Mouse (Mus musculus): ENCODE measurements at regions not wholly inside any gene's neighbourhood (a gene's known extent, or its start where the extent isn't known, plus 50 kb on each side); places are given as distances from the start of the nearest gene placed in this dataset.

- peak in 1 of 2 experiments; percentile 77 for DNase-seq (ENCODE audit: extremely low spot score in 1 of 2, low spot score in 2 of 2)
- intact Hi-C loops (cut with DNase I): no loop called here
Measured at GRCm38 (mm10) chr17:66241868-66242622, 118.7 kb downstream of the Ddx11 start.

GRCm38 (mm10) chr17:66244183-66244582 is 120.9 kb downstream of the Ddx11 start:
- no peak for DNase-seq (ENCODE audit: extremely low spot score in 1 of 2, low spot score in 2 of 2)
- intact Hi-C loops (cut with DNase I): no loop called here

GRCm38 (mm10) chr17:66246031-66246534 is 122.8 kb downstream of the Ddx11 start:
- intact Hi-C loops (cut with DNase I): no loop called here

GRCm38 (mm10) chr17:66251495-66251894 is 128.2 kb downstream of the Ddx11 start:
- intact Hi-C loops (cut with DNase I): no loop called here
- no peak for DNase-seq (ENCODE audit: extremely low spot score in 1 of 2, low spot score in 2 of 2)

More at GRCm38 (mm10) chr17:66246031-66246534, 122.8 kb downstream of the Ddx11 start:
- DNase-seq (ENCODE audit: extremely low spot score in 1 of 2, low spot score in 2 of 2): no peak

- intact Hi-C loops (cut with DNase I): no loop called here
- no peak for DNase-seq (ENCODE audit: extremely low spot score in 1 of 2, low spot score in 2 of 2)
Measured at GRCm38 (mm10) chr17:66252926-66253325, 129.6 kb downstream of the Ddx11 start.

- intact Hi-C loops (cut with DNase I): loop anchor here (5.0 kb wide), 1 partner anchor 83 kb away; no protein-coding TSS in a partner anchor
- DNase-seq (ENCODE audit: extremely low spot score in 1 of 2, low spot score in 2 of 2): no peak
Measured at GRCm38 (mm10) chr17:66259697-66260096, 136.4 kb downstream of the Ddx11 start.

GRCm38 (mm10) chr17:66262681-66263240 is 139.4 kb downstream of the Ddx11 start:
- intact Hi-C loops (cut with DNase I): loop anchor here (5.0 kb wide), 1 partner anchor 80 kb away; no protein-coding TSS in a partner anchor
- DNase-seq (ENCODE audit: extremely low spot score in 1 of 2, low spot score in 2 of 2): no peak

- DNase-seq (ENCODE audit: extremely low spot score in 1 of 2, low spot score in 2 of 2): no peak
- intact Hi-C loops (cut with DNase I): loop anchor here (5.0 kb wide), 1 partner anchor 79 kb away; no protein-coding TSS in a partner anchor
Measured at GRCm38 (mm10) chr17:66263405-66263804, 140.1 kb downstream of the Ddx11 start.

GRCm38 (mm10) chr17:66266803-66267202 is 143.5 kb downstream of the Ddx11 start:
- intact Hi-C loops (cut with DNase I): no loop called here

GRCm38 (mm10) chr17:66267831-66268230 is 144.5 kb downstream of the Ddx11 start:
- no peak for DNase-seq (ENCODE audit: extremely low spot score in 1 of 2, low spot score in 2 of 2)
- intact Hi-C loops (cut with DNase I): no loop called here

More at GRCm38 (mm10) chr17:66266803-66267202, 143.5 kb downstream of the Ddx11 start:
- DNase-seq (ENCODE audit: extremely low spot score in 1 of 2, low spot score in 2 of 2): peak in 1 of 2 experiments; percentile 53

- intact Hi-C loops (cut with DNase I): no loop called here
- no peak for DNase-seq (ENCODE audit: extremely low spot score in 1 of 2, low spot score in 2 of 2)
Measured at GRCm38 (mm10) chr17:66269567-66269966, 146.2 kb downstream of the Ddx11 start.

- no peak for DNase-seq (ENCODE audit: extremely low spot score in 1 of 2, low spot score in 2 of 2)
- intact Hi-C loops (cut with DNase I): no loop called here
Measured at GRCm38 (mm10) chr17:66271906-66272305, 148.6 kb downstream of the Ddx11 start.

GRCm38 (mm10) chr17:66276778-66277177 is 153.5 kb downstream of the Ddx11 start:
- DNase-seq (ENCODE audit: extremely low spot score in 1 of 2, low spot score in 2 of 2): peak; percentile 72 to 86
- intact Hi-C loops (cut with DNase I): no loop called here

- no peak for DNase-seq (ENCODE audit: extremely low spot score in 1 of 2, low spot score in 2 of 2)
- intact Hi-C loops (cut with DNase I): no loop called here
Measured at GRCm38 (mm10) chr17:66278037-66278436, 154.7 kb downstream of the Ddx11 start.

GRCm38 (mm10) chr17:66285295-66285694 is 162.0 kb downstream of the Ddx11 start:
- no peak for DNase-seq (ENCODE audit: extremely low spot score in 1 of 2, low spot score in 2 of 2)
- intact Hi-C loops (cut with DNase I): no loop called here

All from left cerebral cortex, postnatal 10 days (tissue).